Mouse (Mus musculus): ENCODE measurements at regions not wholly inside any gene's neighbourhood (a gene's known extent, or its start where the extent isn't known, plus 50 kb on each side); places are given as distances from the start of the nearest gene placed in this dataset.

Small RNA genes lying in the stretch of these regions (microRNA-seq; reads per million reads assigned to microRNA genes)
- gene Gm24973: 0 reads per million in 2 experiments
